Mouse (Mus musculus) right cerebral cortex, postnatal 25 days (tissue): ENCODE results near the gene Tubb5.

Experiments
- DNase-seq: peaks from one replicate; pipeline ENCODE4 v3.0.0; 2022

Tubb5 gene

DNA sequence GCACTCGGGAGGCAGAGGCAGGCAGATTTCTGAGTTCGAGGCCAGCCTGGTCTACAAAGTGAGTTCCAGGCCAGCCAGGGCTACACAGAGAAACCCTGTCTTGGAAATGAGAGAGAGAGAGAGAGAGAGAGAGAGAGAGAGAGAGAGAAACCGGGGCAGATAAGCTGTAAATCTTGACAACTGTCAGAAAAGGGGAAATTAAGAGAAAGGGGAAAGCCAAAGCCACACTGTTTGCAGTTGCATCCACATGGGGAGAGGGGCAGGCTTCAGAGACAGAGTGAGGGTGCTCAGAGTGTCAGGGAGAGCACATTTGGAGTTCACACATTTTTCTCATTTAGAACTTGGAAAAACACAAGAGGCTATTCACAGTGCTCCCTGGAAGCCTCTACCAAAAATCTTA, 50.1 kb downstream of the Tubb5 start:
- no peak for DNase-seq

DNA sequence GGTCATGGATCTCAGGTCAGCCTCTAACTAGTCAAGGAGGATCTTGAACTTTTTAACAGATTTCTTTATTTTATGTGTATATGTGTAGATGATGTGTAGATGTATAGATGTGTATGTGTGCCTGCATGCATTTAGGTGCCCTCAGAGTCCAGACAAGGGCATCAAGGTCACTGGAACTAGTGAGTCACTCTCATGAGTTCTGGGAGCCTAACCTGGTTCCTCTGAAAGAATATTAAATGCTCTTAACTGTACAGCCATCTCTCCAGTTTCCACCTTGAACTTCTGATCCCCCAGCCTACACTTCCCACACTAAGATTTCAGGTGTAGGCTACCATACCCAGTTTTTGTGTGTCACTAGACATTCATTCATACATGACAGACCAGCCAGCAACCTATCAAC, 50.6 kb downstream of the Tubb5 start:
- DNase-seq = no peak

DNA sequence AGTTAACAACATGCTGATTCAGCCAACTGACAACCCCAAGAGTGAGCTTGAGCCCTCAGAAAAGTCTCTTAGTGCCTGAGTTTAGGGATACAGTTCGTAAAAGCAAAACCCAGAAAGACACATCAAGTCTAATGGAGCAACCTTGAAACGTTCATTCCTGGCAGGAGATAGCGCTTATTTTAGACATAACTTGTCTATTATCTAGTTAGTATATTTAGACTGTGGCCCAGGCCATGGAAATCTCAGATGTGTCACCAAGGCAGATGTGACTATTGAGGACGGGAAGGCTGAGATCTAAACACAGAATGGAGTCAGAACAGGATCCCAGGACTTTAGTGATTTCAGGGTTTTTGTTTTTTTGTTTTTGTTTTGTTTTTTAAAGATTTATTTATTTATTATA, 53.0 kb downstream of the Tubb5 start:
- DNase-seq = no peak

DNA sequence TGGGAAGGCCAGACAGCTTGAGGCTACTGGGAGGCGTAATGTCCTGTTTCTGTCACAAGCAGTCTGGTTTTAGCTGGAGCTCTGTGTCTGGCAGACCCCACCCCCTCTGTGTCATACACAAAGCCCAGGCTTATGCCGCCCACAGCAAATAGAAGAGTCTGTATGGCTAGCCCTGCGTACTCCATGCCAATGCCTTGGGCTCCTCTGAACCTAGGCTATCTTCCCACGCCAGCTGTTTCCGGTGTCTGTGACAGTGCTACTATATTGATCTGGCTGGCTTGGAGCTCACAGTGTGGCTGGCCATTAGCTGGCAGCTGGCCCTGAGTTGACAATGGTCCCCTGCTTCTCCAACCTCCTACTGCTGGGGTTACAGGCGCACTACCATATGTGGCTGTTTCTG, 54.2 kb downstream of the Tubb5 start:
- DNase-seq = no peak
